Mouse (Mus musculus): ENCODE results near the gene Rasa4. TPM values are rescaled to one million over a fixed set of nuclear protein-coding genes. Genes with fewer than 3 reads are reported as not detected.
A peak's percentile ranks its signal among the peaks of the same experiment; 100 is the strongest.

Rasa4 gene
- polyA plus RNA-seq, 1 experiment, result 0.06 TPM

GRCm38 (mm10) chr5:136139393-136139792 lies 55.7 kb downstream of the Rasa4 start:
- no peak for TF ChIP-seq GATA1 (IDR thresholded peaks at IDR 0.05; ENCODE audit: low read length)

- no peak for TF ChIP-seq GATA1 (IDR thresholded peaks at IDR 0.05; ENCODE audit: low read length)
These were observed 56.4 kb downstream of the Rasa4 start for GRCm38 (mm10) chr5:136140057-136140482.

DNA sequence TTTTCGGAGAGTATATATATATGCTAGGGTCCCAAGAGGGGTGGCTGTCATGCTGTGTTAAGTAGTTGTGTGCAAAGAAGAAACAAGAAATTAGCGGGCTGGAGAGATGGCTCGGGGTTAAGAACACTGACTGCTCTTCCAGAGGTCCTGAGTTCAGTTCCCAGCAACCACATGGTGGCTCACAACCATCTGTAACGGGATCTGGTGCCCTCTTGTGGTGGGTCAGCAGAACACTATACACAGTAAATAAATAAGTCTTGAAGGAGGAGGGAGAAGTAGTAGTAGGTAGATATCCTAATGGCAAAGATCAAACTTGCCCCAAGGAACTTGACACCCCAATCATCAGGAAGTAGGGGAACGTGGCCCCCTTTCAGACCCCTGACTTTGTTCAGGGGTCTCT lies 59.0 kb downstream of the Rasa4 start:
- no peak for TF ChIP-seq GATA1 (IDR thresholded peaks at IDR 0.05; ENCODE audit: low read length)

GRCm38 (mm10) chr5:136143161-136143755 lies 59.5 kb downstream of the Rasa4 start:
- TF ChIP-seq GATA1 (IDR thresholded peaks at IDR 0.05; ENCODE audit: low read length), result no peak

DNA sequence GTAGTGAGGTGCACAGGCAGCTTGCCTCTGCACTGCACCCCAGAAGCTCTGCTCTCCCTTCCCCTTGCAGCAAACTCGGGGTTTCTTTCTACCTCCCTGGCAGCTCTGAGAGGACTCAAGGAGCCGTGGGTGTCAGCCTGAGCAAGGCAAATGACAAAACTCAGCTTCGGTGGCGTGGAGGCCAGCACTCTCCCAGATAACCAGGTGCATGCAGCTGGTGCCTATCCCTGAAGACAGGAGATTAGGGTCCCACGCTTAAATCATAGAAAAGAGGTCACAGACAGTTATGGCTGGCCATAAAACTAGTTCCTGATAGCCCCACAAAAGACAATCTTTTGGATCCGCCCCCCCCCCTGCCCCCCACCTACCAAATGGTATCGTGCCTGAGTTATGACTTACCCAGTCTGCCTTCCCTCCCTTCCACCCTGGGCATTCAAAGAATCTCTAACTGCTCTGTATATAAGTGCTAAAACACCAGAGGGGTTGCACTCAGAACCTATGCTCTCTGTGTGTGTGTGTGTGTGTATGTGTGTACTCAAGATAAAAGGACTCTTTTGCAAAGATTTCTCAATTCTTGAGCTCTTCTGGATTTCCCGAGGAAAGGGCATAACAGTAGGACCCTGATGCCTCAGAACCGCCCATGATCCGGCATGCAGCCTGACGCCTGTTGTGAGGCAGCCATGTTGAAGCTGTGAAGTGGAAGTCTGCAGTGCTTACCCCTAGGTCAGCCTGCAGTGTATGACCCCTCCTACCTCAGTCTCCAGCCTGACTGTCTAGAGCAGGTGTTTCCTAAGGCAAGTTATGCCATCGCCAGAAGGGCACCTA lies 61.1 kb downstream of the Rasa4 start:
- peak; percentile 34 for TF ChIP-seq GATA1 (IDR thresholded peaks at IDR 0.05; ENCODE audit: low read length)

DNA sequence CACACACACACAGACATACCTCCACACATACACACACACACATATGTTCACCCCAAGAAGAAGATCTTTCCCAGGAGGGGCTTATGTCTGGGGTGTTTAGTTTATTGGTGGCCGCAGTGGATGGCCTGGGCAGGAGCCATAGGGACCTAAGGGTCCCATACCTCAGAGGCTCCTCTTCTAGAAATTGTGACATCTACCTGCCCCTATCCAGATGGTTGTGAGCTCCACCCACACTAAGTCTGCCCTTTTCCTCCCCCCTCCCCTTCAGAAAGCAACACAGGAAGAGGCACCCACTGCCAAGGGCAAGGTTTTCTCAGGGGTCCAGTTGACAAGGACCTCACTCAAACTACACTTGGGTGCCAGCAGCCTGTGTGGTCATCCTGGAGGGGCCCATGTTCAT lies 63.2 kb downstream of the Rasa4 start:
- TF ChIP-seq GATA1 (IDR thresholded peaks at IDR 0.05; ENCODE audit: low read length), result no peak

- no peak for TF ChIP-seq GATA1 (IDR thresholded peaks at IDR 0.05; ENCODE audit: low read length)
These were observed 64.0 kb downstream of the Rasa4 start for GRCm38 (mm10) chr5:136147704-136148103.

- no peak for TF ChIP-seq GATA1 (IDR thresholded peaks at IDR 0.05; ENCODE audit: low read length)
These were observed 68.6 kb downstream of the Rasa4 start for GRCm38 (mm10) chr5:136152365-136152764.

- TF ChIP-seq GATA1 (IDR thresholded peaks at IDR 0.05; ENCODE audit: low read length), result no peak
These were observed 71.7 kb downstream of the Rasa4 start for GRCm38 (mm10) chr5:136155399-136155798.

Other genes starting within 250 kb of the Rasa4 start
- not detected in 2 replicates for gene Hspb1, start 196.0 kb upstream of the Rasa4 start, polyA plus RNA-seq (2012)
- 226 and 268 TPM in 2 replicates for gene Ywhag, start 149.3 kb upstream of the Rasa4 start, polyA plus RNA-seq (2012)
- gene Ssc4d, start 109.4 kb upstream of the Rasa4 start, polyA plus RNA-seq (2012), result 2.6 and 3.9 TPM in 2 replicates
- gene Zp3, start 103.8 kb upstream of the Rasa4 start, polyA plus RNA-seq (2012), result not detected in 2 replicates
- gene Dtx2, start 89.1 kb upstream of the Rasa4 start, polyA plus RNA-seq (2012), result 25.4 and 25.7 TPM in 2 replicates
- not detected in 2 replicates for gene Upk3b, start 45.4 kb upstream of the Rasa4 start, polyA plus RNA-seq (2012)
- not detected in 2 replicates for gene Upk3bl, start 29.4 kb upstream of the Rasa4 start, polyA plus RNA-seq (2012)
- gene Polr2j, start 32.7 kb downstream of the Rasa4 start, polyA plus RNA-seq (2012), result 79.4 and 104 TPM in 2 replicates
- gene Lrwd1, start 52.2 kb downstream of the Rasa4 start, polyA plus RNA-seq (2012), result 141 and 143 TPM in 2 replicates
- gene Alkbh4, start 52.2 kb downstream of the Rasa4 start, polyA plus RNA-seq (2012), result 41.9 and 42.7 TPM in 2 replicates
- gene Orai2, start 86.8 kb downstream of the Rasa4 start, polyA plus RNA-seq (2012), result 29.7 and 30.4 TPM in 2 replicates
- gene Prkrip1, start 115.0 kb downstream of the Rasa4 start, polyA plus RNA-seq (2012), result 44.3 and 69.2 TPM in 2 replicates
- gene Sh2b2, start 162.6 kb downstream of the Rasa4 start, polyA plus RNA-seq (2012), result not detected in 2 replicates